Mouse (Mus musculus) E14TG2a.4 (cell line): ENCODE results near the gene Fstl5.

Source experiments
- CTCF ChIP-seq: conservative IDR thresholded peaks from 2 replicates; pipeline ENCODE4 v1.5.1; 2014; ENCODE audit warnings: low read length
- NANOG ChIP-seq: IDR thresholded peaks from 2 replicates; pipeline ENCODE4 v1.6.1; 2014; ENCODE audit warnings: borderline replicate concordance, low read length, mixed read lengths
- POU5F1 ChIP-seq: IDR thresholded peaks from 2 replicates; pipeline ENCODE4 v1.6.1; 2014; ENCODE audit warnings: low read length, borderline replicate concordance

GRCm38 (mm10) chr3:76251385-76251784 is 177.3 kb downstream of the Fstl5 start:
- TF ChIP-seq CTCF (no peak), POU5F1 (no peak), NANOG (no peak)
